Mouse (Mus musculus) testis, adult 2 months (tissue): ENCODE results near the gene Dcaf1.

Experiments used
- CTCF ChIP-seq: fragments of 200-500 bp; IDR thresholded peaks from 2 replicates; pipeline ENCODE4 v1.5.1; 2012; ENCODE audit warnings: low read depth, mild to moderate bottlenecking, inconsistent platforms, low read length, moderate library complexity; ENCODE audit not compliant: control insufficient read depth, insufficient read depth, insufficient replicate concordance
- POLR2A ChIP-seq: fragments of 200-500 bp; IDR thresholded peaks from 2 replicates; pipeline ENCODE4 v1.6.1; 2012; ENCODE audit warnings: low read depth, mild to moderate bottlenecking, inconsistent platforms, low read length, moderate library complexity; ENCODE audit not compliant: control insufficient read depth

GRCm38 (mm10) chr9:106821618-106822380 is at the start of gene Dcaf1:
- TF ChIP-seq CTCF (no peak), POLR2A (peak; percentile 84; the same call in 1 of the 2 replicates)
